Mouse (Mus musculus) hindbrain, embryonic 15.5 days (tissue): Measurements from ENCODE around the gene Dzip1. TPM values are rescaled to one million over a fixed set of nuclear protein-coding genes. Genes with fewer than 3 reads are reported as not detected.

Experiments
- ATAC-seq: fragments of 200-750 bp; cut with Nextera tagmentation; 2 replicates; pipeline ENCODE4 v1.8.0; 2017; ENCODE audit warnings: low read depth, moderate number of reproducible peaks, moderate TSS enrichment; ENCODE audit not compliant: low FRiP score
- H3K27ac ChIP-seq: fragments of 300-500 bp; sonication (generic); replicated peaks from 2 replicates; pipeline ENCODE4 v1.5.1; 2015; ENCODE audit warnings: mild to moderate bottlenecking, inconsistent platforms
- H3K27me3 ChIP-seq: fragments of 300-500 bp; sonication (generic); 2 replicates; pipeline ENCODE4 v1.6.1; 2015; ENCODE audit warnings: control low read depth, inconsistent platforms
- H3K36me3 ChIP-seq: fragments of 300-500 bp; sonication (generic); 2 replicates; pipeline ENCODE4 v1.6.1; 2015; ENCODE audit warnings: control low read depth, inconsistent platforms
- H3K4me1 ChIP-seq: fragments of 300-500 bp; sonication (generic); replicated peaks from 2 replicates; pipeline ENCODE4 v1.6.1; 2015; ENCODE audit warnings: control low read depth, inconsistent platforms
- H3K4me2 ChIP-seq: fragments of 300-500 bp; sonication (generic); 2 replicates; pipeline ENCODE4 v1.6.1; 2015; ENCODE audit warnings: moderate library complexity, mild to moderate bottlenecking, inconsistent platforms
- H3K4me3 ChIP-seq: fragments of 300-500 bp; sonication (generic); 2 replicates; pipeline ENCODE4 v1.5.1; 2015; ENCODE audit warnings: mild to moderate bottlenecking, inconsistent platforms
- H3K9ac ChIP-seq: fragments of 300-500 bp; sonication (generic); 2 replicates; pipeline ENCODE4 v1.6.1; 2015; ENCODE audit warnings: inconsistent platforms
- H3K9me3 ChIP-seq: fragments of 300-500 bp; sonication (generic); 2 replicates; pipeline ENCODE4 v1.6.1; 2016; ENCODE audit warnings: control low read depth, inconsistent platforms
- WGBS: fragments of 180-500 bp; shearing (Covaris S2); methylation state at CpG from one replicate; pipeline ENCODE4 v1.1.7; 2015; 5-methylcytosine and 5-hydroxymethylcytosine counted together
- polyA plus RNA-seq: library from polyadenylated mRNA; unstranded; fragments of >200 nt; fragmentation: Nextera tagmentation; extraction: Ambion mirVana; gene quantifications from 2 replicates; pipeline ENCODE4 v1.2.1, GENCODE M21; 2015

Gene Dzip1
- polyA plus RNA-seq, 1 experiment from 2014 or later, result 89.8 TPM

- no peak for ATAC-seq
- no peaks in the 10 kb centered on the region for H3K36me3 ChIP-seq
- H3K4me3 ChIP-seq, result no peak overlapping the region
- whole genome bisulfite sequencing, result 66% methylated on average over 4 of the region's 4 CpGs
- no peak overlapping the region for H3K9ac ChIP-seq
- no peak overlapping the region for H3K4me2 ChIP-seq
- H3K27ac ChIP-seq, result no peak overlapping the region
- no peaks in the 10 kb centered on the region for H3K9me3 ChIP-seq
- H3K27me3 ChIP-seq, result no peaks in the 10 kb centered on the region
- H3K4me1 ChIP-seq, result peaks cover 2% of the 10 kb centered on the region; the same call in 1 of the 2 replicates
Observed at GRCm38 (mm10) chr14:118864905-118865304, 60.4 kb downstream of the Dzip1 start.

- 61% methylated on average over 7 of the region's 7 CpGs for WGBS
- Histone ChIP-seq H3K4me3 (no peak overlapping the region), H3K4me1 (peaks cover 2% of the 10 kb centered on the region; the same call in 1 of the 2 replicates), H3K27me3 (0 out of 2 replicates have a peak, but pooled peaks cover 4% of the 10 kb centered on the region), H3K9me3 (no peaks in the 10 kb centered on the region), H3K9ac (no peak overlapping the region), H3K27ac (no peak overlapping the region), H3K36me3 (no peaks in the 10 kb centered on the region), H3K4me2 (no peak overlapping the region)
- ATAC-seq, result no peak
Observed at GRCm38 (mm10) chr14:118862253-118862652, 63.0 kb downstream of the Dzip1 start.

GRCm38 (mm10) chr14:118858318-118858717, 66.9 kb downstream of the Dzip1 start:
- H3K4me1 ChIP-seq, result peaks cover 17% of the 10 kb centered on the region
- H3K9me3 ChIP-seq, result no peaks in the 10 kb centered on the region
- WGBS, result 68% methylated on average over 6 of the region's 6 CpGs
- no peak for ATAC-seq
- no peak overlapping the region for H3K27ac ChIP-seq
- peaks cover 32% of the 10 kb centered on the region for H3K27me3 ChIP-seq
- H3K36me3 ChIP-seq, result no peaks in the 10 kb centered on the region
- no peak overlapping the region for H3K4me2 ChIP-seq
- no peak overlapping the region for H3K9ac ChIP-seq
- H3K4me3 ChIP-seq, result no peak overlapping the region

- H3K4me2 ChIP-seq, result no peak overlapping the region
- 86% methylated on average over 6 of the region's 6 CpGs for whole genome bisulfite sequencing
- H3K27me3 ChIP-seq, result peaks cover 33% of the 10 kb centered on the region
- H3K27ac ChIP-seq, result no peak overlapping the region
- no peaks in the 10 kb centered on the region for H3K36me3 ChIP-seq
- no peak overlapping the region for H3K9ac ChIP-seq
- peaks cover 17% of the 10 kb centered on the region for H3K4me1 ChIP-seq
- no peak overlapping the region for H3K4me3 ChIP-seq
- ATAC-seq, result no peak
- H3K9me3 ChIP-seq, result no peaks in the 10 kb centered on the region
Observed at GRCm38 (mm10) chr14:118856563-118856962, 68.7 kb downstream of the Dzip1 start.

- Histone ChIP-seq H3K4me3 (peak overlapping the region; percentile 48), H3K9ac (peak overlapping the region; percentile 44), H3K27ac (no peak overlapping the region), H3K27me3 (peaks cover 33% of the 10 kb centered on the region), H3K4me2 (peak overlapping the region; percentile 97), H3K4me1 (peaks cover 15% of the 10 kb centered on the region), H3K9me3 (no peaks in the 10 kb centered on the region), H3K36me3 (no peaks in the 10 kb centered on the region)
- under 1% methylated on average over 28 of the region's 28 CpGs for WGBS
- peak; percentile 46 for ATAC-seq
Observed at GRCm38 (mm10) chr14:118855141-118855800, 70.0 kb downstream of the Dzip1 start.

GRCm38 (mm10) chr14:118854371-118855114, 70.7 kb downstream of the Dzip1 start:
- H3K27me3 ChIP-seq, result peaks cover 33% of the 10 kb centered on the region
- WGBS, result 1% methylated on average over 48 of the region's 48 CpGs
- H3K4me2 ChIP-seq, result peak overlapping the region; percentile 97
- peaks cover 15% of the 10 kb centered on the region for H3K4me1 ChIP-seq
- ATAC-seq, result peak; percentile 70
- H3K9ac ChIP-seq, result peak overlapping the region; percentile 44
- H3K36me3 ChIP-seq, result no peaks in the 10 kb centered on the region
- H3K4me3 ChIP-seq, result peak overlapping the region; percentile 48
- H3K9me3 ChIP-seq, result no peaks in the 10 kb centered on the region
- H3K27ac ChIP-seq, result no peak overlapping the region

- Histone ChIP-seq H3K4me1 (peaks cover 15% of the 10 kb centered on the region), H3K9me3 (no peaks in the 10 kb centered on the region), H3K27me3 (peaks cover 24% of the 10 kb centered on the region), H3K36me3 (no peaks in the 10 kb centered on the region), H3K27ac (no peak overlapping the region), H3K4me3 (no peak overlapping the region), H3K9ac (no peak overlapping the region), H3K4me2 (no peak overlapping the region)
- 76% methylated on average over 6 of the region's 6 CpGs for WGBS
- ATAC-seq, result no peak
Observed at GRCm38 (mm10) chr14:118851496-118852107, 73.7 kb downstream of the Dzip1 start.

- Histone ChIP-seq H3K36me3 (no peaks in the 10 kb centered on the region), H3K4me3 (no peak overlapping the region), H3K9ac (no peak overlapping the region), H3K9me3 (no peaks in the 10 kb centered on the region), H3K4me1 (peaks cover 15% of the 10 kb centered on the region), H3K4me2 (no peak overlapping the region), H3K27me3 (peaks cover 18% of the 10 kb centered on the region), H3K27ac (no peak overlapping the region)
- ATAC-seq, result no peak
- WGBS, result 66% methylated on average over 4 of the region's 4 CpGs
Observed at GRCm38 (mm10) chr14:118850696-118851035, 74.6 kb downstream of the Dzip1 start.

- no peaks in the 10 kb centered on the region for H3K9me3 ChIP-seq
- no peak overlapping the region for H3K27ac ChIP-seq
- no peak overlapping the region for H3K4me2 ChIP-seq
- H3K4me3 ChIP-seq, result no peak overlapping the region
- H3K9ac ChIP-seq, result no peak overlapping the region
- no peak for ATAC-seq
- H3K27me3 ChIP-seq, result peaks cover 15% of the 10 kb centered on the region
- WGBS, result 87% methylated on average over 11 of the region's 11 CpGs
- peaks cover 10% of the 10 kb centered on the region for H3K4me1 ChIP-seq
- no peaks in the 10 kb centered on the region for H3K36me3 ChIP-seq
Observed at GRCm38 (mm10) chr14:118850011-118850695, 75.1 kb downstream of the Dzip1 start.

- H3K27ac ChIP-seq, result no peak overlapping the region
- H3K9me3 ChIP-seq, result no peaks in the 10 kb centered on the region
- no peak overlapping the region for H3K4me3 ChIP-seq
- H3K9ac ChIP-seq, result no peak overlapping the region
- 0 out of 2 replicates have a peak, but pooled peaks cover under 1% of the 10 kb centered on the region for H3K27me3 ChIP-seq
- 85% methylated on average over 7 of the region's 7 CpGs for WGBS
- ATAC-seq, result no peak
- no peaks in the 10 kb centered on the region for H3K36me3 ChIP-seq
- no peaks in the 10 kb centered on the region for H3K4me1 ChIP-seq
- H3K4me2 ChIP-seq, result no peak overlapping the region
Observed at GRCm38 (mm10) chr14:118848171-118848570, 77.1 kb downstream of the Dzip1 start.

GRCm38 (mm10) chr14:118846834-118847233, 78.4 kb downstream of the Dzip1 start:
- no peak for ATAC-seq
- no peaks in the 10 kb centered on the region for H3K27me3 ChIP-seq
- H3K36me3 ChIP-seq, result no peaks in the 10 kb centered on the region
- no peaks in the 10 kb centered on the region for H3K4me1 ChIP-seq
- no peak overlapping the region for H3K4me3 ChIP-seq
- H3K27ac ChIP-seq, result no peak overlapping the region
- WGBS, result 96% methylated on average over 10 of the region's 10 CpGs
- H3K4me2 ChIP-seq, result no peak overlapping the region
- H3K9me3 ChIP-seq, result no peaks in the 10 kb centered on the region
- H3K9ac ChIP-seq, result no peak overlapping the region

- no peak overlapping the region for H3K27ac ChIP-seq
- no peaks in the 10 kb centered on the region for H3K36me3 ChIP-seq
- H3K4me3 ChIP-seq, result no peak overlapping the region
- 92% methylated on average over 3 of the region's 3 CpGs for WGBS
- no peak overlapping the region for H3K9ac ChIP-seq
- no peaks in the 10 kb centered on the region for H3K9me3 ChIP-seq
- no peak overlapping the region for H3K4me2 ChIP-seq
- no peak for ATAC-seq
- no peaks in the 10 kb centered on the region for H3K27me3 ChIP-seq
- no peaks in the 10 kb centered on the region for H3K4me1 ChIP-seq
Observed at GRCm38 (mm10) chr14:118842353-118842752, 82.9 kb downstream of the Dzip1 start.
